Mouse (Mus musculus) splenic B cell, adult 2 months (primary cell): ENCODE results near the gene Ift74.

ENCODE experiments used
- DNase-seq: peaks from one replicate; pipeline ENCODE4 v3.0.0-alpha.2; 2011; ENCODE audit warnings: low read depth, low spot score
- H3K27me3 ChIP-seq: 2 replicates; pipeline ENCODE4 v1.6.1; 2012; ENCODE audit warnings: mild to moderate bottlenecking, low read length, moderate library complexity, mixed read lengths; ENCODE audit not compliant: control insufficient read depth, poor library complexity, insufficient read depth, severe bottlenecking
- H3K36me3 ChIP-seq: 2 replicates; pipeline ENCODE4 v1.6.1; 2012; ENCODE audit warnings: mild to moderate bottlenecking, low read length, moderate library complexity, mixed read lengths; ENCODE audit not compliant: control insufficient read depth, poor library complexity, insufficient read depth, severe bottlenecking

Gene Ift74

GRCm38 (mm10) chr4:94613972-94614626 is at the start of gene Ift74:
Gene Ift74 (plus strand): TSS chr4:94614491.
- Histone ChIP-seq H3K27me3 (no peaks in the 10 kb centered on the region), H3K36me3 (no peaks in the 10 kb centered on the region)
- DNase-seq, result peak; percentile 97

DNA sequence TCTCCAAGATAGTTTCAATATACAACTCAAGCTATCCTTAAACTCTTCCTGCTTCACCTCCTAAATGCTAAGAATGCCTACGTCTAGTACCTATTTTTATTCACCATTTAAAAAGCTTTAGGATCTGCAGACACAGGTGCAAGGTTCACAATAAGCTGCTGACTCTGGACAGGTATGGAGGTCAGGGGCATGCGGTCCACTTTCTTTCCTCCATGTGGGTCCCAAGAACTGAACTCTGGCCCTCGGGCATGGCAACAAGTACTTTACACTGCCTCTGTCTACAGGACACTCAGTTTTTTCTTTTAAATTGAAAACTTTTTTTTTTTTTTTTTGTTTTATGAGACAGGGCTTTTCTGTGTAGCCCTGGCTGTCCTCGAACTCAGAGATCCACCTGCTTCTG is 41.6 kb upstream of the Ift74 start:
- no peak for DNase-seq
- H3K36me3 ChIP-seq, result 0 out of 2 replicates have a peak, but pooled peaks cover 9% of the 10 kb centered on the region
- H3K27me3 ChIP-seq, result no peaks in the 10 kb centered on the region

DNA sequence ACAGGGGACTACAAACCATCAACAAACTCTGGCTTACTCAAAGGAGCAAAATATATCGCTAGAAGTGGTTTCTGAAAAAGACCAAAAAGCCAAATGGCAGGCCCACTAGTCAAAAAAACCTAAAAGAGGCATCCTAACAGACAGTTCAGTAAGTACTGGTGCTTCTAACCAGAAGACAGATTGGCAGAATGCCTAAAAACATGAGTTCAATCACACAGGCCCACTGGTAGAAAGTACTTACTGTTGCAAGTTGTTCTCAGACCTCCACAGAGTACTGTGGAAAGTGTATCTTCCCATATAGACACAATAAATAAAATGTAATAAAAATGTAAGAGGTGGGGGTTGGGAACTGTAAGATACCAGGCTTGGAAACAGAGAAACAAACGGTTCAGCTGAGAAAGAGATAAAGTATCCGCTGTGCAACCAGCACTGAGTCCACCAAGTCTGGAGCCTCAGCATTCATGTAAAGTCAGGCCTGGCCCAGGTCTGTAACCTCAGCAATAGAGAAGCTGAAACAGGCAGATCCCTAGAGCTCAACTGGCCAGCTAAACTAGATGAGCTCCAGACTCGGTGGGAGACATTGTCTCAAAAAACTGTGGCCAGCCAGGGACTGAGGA is 22.4 kb upstream of the Ift74 start:
- no peak for DNase-seq
- no peaks in the 10 kb centered on the region for H3K27me3 ChIP-seq
- H3K36me3 ChIP-seq, result no peaks in the 10 kb centered on the region; the same call in 1 of the 2 replicates

GRCm38 (mm10) chr4:94592709-94593108 is 21.6 kb upstream of the Ift74 start:
- no peaks in the 10 kb centered on the region; the same call in 1 of the 2 replicates for H3K36me3 ChIP-seq
- no peak for DNase-seq
- H3K27me3 ChIP-seq, result no peaks in the 10 kb centered on the region

DNA sequence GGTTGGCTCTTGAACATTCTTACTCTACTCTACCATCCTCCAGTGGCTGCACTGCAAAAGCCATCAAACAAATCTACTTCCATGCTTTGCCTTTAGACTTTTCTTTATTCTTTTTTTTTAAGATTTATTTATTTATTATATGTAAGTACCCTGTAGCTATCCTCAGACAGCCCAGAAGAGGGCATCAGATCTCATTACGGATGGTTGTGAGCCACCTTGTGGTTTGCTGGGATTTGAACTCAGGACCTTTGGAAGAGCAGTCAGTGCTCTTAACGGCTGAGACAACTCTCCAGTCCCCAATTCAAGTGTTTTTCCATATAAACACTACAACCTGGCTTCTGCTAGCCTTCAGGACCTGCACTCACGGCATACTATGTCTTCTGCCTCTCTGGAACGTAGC is 12.9 kb upstream of the Ift74 start:
- Histone ChIP-seq H3K27me3 (no peaks in the 10 kb centered on the region), H3K36me3 (no peaks in the 10 kb centered on the region)
- DNase-seq, result peak; percentile 40

DNA sequence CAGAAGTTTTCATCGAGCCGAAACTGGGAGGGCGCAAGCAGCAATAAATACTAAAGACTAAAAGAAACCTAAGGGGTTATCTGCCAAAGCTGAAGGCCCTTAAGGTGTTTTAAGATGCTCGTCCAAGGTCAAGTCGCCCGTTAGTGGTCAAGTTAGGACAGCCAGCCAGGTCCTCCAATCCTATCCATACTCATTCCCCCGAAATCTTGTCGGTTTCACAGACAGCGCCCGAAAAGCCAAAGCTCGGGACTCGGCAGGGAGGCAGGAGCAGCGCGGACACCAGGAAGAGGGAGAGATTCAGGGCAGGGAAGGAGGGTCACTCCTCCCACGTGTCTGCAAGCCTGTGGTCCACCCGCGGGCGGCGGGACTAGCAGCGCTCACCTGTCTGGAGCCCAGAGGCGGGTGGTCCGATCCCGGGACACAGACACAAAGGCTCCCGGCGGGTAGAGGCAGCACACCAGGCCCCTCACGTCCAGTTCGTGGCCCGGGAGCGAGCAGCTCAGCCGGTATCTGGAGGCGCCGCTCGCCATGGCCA is 11.7 kb upstream of the Ift74 start:
- Histone ChIP-seq H3K36me3 (no peaks in the 10 kb centered on the region), H3K27me3 (no peaks in the 10 kb centered on the region)
- no peak for DNase-seq

DNA sequence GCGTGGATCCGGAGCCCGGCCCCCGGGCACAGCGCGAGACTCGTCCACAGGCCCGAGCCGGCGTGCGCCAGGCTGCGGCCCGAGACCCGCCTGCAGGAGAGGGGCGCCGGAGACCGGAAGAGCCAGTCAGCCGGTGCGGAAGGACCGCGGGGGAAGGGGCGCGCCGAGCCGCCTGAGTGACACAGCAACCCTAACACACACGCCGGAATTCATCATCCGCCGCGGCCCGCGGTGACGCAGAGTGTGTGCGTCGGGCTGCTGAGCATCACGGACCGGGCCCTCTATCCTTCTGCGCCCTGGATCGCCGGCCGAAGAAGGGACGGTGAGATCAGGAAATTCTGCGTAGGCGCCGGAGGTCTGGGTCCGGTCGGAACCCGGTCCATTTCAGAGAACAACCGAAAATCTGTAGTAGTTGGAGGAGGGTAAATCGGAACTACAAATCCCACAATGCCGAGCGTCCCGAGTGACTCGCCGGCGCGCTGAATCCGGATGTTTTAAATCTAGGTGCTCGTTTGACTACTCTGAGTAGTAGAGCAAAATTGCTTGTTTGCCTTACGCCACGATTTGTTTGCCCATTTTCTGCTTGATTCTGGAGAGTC is 11.2 kb upstream of the Ift74 start, which contains the start of gene Plaa:
TSS of gene Plaa (minus strand) at position 214 of the 599 bp plus-strand sequence.
- no peaks in the 10 kb centered on the region for H3K36me3 ChIP-seq
- H3K27me3 ChIP-seq, result no peaks in the 10 kb centered on the region
- DNase-seq, result peak; percentile 90

DNA sequence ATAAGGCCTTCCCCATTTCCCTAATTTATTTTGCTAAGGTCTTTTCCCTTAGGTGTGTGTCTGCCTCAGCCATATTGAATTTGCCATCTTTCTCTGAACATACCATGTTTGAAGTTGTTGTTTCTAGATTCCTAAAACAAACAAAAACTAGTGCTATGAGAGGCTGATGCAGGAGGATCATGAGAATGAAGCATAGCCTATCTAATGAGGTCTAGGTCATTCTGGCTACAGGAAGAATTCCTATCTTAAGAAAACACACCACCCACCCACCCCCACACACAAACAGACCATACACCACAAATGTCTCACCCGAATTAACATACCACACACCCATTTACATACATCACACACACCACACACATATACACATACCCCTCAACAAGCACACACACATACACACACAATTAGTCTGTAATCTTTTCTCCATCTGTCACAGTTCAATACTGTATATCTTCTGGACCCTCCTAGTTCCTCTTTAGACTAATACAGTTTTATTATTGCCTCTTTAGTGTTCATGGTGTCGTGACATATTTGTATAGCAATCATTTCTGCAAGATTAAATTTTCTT is 9.8 kb upstream of the Ift74 start:
- Histone ChIP-seq H3K36me3 (no peaks in the 10 kb centered on the region), H3K27me3 (no peaks in the 10 kb centered on the region)
- DNase-seq, result no peak

GRCm38 (mm10) chr4:94605591-94605990 is 8.7 kb upstream of the Ift74 start:
- DNase-seq, result no peak
- Histone ChIP-seq H3K36me3 (no peaks in the 10 kb centered on the region), H3K27me3 (no peaks in the 10 kb centered on the region)

DNA sequence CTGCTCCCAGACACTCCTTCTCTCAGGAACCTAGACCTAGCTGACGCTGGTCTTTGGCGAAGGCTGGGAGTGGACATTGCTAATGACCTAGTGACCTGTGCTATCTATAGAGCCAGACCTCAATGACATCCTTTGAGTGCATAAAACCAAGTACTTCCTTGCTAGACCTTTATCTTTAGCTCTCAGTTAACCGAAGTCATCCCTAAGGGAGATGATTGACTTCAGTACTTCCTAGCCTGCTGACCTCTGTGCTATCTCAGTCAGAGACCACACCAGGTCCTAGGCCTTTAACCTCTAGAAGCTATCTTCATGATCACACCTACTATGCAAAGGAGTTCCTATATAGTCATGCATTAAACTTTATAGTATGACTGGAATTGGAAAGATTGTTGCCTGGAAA is 4.0 kb upstream of the Ift74 start:
- Histone ChIP-seq H3K27me3 (no peaks in the 10 kb centered on the region), H3K36me3 (no peaks in the 10 kb centered on the region)
- no peak for DNase-seq

- Histone ChIP-seq H3K36me3 (no peaks in the 10 kb centered on the region), H3K27me3 (no peaks in the 10 kb centered on the region)
- no peak for DNase-seq
Observed at GRCm38 (mm10) chr4:94614627-94615006, 326 bp downstream of the Ift74 start.

DNA sequence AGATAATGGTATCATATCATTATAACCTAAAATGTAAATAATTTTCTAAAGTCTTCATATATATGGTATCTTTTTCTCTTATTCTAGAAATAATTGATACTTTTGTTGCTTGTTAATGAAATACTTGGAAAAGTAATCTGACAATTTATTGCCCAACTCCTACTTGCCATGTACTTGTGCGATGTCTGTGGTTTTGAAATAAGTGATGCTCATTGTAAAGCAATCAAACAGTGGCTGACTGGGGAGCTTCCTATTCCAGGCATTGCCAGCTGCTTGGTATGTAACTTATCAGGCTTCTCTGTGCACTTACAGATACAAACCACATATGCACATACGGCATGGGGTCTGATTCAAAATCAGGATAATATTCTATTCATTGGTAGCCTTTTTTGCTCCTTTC is 5.8 kb downstream of the Ift74 start:
- Histone ChIP-seq H3K27me3 (no peaks in the 10 kb centered on the region), H3K36me3 (no peaks in the 10 kb centered on the region)
- DNase-seq, result no peak

DNA sequence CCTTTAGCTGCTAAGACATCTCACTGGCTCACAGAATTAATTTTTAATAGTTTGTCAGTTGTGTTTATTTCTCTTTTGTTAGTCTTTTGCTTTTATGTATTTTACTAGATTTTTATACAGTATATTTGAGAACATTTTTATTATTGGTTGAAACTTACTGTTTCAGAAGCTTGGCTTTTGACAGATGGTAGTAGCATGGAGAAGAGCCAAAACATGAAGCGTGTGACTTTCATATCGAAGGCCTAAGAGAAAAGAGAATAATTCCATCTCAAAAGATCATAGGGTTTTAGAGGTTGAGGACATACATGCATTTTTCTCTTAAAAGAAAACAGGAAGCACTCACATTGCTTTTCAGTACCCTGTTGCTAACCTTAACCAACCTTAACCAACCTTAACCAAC is 28.9 kb downstream of the Ift74 start:
- DNase-seq, result no peak
- H3K27me3 ChIP-seq, result no peaks in the 10 kb centered on the region
- H3K36me3 ChIP-seq, result no peaks in the 10 kb centered on the region

DNA sequence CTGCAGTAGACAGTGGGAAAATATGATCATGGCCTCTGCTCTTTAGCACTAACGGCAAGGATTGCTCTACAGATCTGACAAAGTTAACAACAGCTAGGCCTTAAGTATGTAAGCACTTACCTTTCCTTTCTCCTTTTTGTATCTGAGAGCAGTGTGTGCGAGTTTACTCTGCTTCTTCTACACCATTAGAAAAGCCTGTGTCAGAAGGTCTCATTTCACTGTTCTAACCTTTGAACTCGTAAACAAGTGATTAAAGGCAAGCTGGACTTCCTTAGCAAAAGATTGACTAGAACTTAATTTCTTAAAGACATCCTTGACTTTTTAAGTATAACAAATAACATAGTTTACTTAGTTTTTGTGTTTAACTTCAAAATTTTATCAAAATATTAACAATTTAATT is 35.6 kb downstream of the Ift74 start, which contains the start of gene Lrrc19:
TSS of gene Lrrc19 (minus strand) at position 225 of the 400 bp plus-strand sequence.
- DNase-seq, result no peak
- no peaks in the 10 kb centered on the region for H3K36me3 ChIP-seq
- no peaks in the 10 kb centered on the region for H3K27me3 ChIP-seq
